Mouse (Mus musculus) ES-Bruce4 (cell line): ENCODE measurements around the gene 4921536K21Rik.

ENCODE experiments used
- CTCF ChIP-seq: IDR thresholded peaks from one replicate; pipeline ENCODE4 v1.8.1; 2011; ENCODE audit warnings: low read depth, low read length
- EP300 ChIP-seq: IDR thresholded peaks from 2 replicates; pipeline ENCODE4 v1.6.1; 2011; ENCODE audit warnings: low read depth, low read length; ENCODE audit not compliant: insufficient read depth
- POLR2A ChIP-seq: IDR thresholded peaks from one replicate; pipeline ENCODE4 v1.8.1; 2011; ENCODE audit warnings: low read length; ENCODE audit not compliant: insufficient read depth

DNA sequence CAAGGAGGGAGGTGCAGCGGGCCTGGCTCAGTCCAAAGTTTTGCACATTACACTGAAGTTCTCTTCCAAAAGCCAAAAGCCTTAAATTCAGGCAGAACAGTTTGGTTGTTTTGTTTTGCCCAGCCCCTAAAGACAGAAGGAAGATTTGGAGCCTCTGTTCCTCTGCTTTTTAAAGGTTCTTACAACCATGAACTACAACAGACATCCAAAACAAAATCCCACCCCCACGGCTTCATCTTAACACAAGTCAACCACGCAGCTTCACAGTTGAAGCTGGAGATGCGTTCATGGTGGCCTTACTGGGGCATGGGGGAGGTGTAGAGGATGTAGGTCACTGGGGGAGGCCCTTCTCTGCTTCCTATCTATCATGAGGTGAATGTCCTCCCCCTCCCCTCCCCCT lies 43.0 kb downstream of the 4921536K21Rik start:
- TF ChIP-seq POLR2A, result no peak
- no peak for TF ChIP-seq CTCF
- TF ChIP-seq EP300, result no peak
